Mouse (Mus musculus) cerebellum, adult 11 months (tissue): ENCODE data around the gene Rbm17.

Experiments
- DNase-seq: peaks from one replicate; pipeline ENCODE4 v3.0.0; 2022

Gene Rbm17

DNA sequence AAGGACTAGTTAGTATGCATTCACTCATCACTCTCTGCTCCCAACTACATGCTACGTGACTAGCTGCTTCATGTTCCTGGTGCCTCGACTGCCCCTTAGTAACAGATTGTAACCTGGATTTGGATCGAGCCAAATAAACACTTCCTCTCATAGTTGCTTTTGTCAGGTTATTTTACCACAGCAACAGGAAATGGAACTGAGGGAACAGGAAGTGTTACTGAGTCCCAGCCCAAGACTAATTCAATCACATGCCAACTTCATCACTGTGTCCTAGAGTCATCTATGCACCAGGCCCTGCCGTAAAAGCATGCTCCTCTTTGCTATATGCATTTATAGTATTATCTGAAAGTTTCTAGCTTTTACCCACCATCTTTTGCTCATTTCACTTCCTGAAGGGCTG lies 16.0 kb downstream of the Rbm17 start:
- no peak for DNase-seq

DNA sequence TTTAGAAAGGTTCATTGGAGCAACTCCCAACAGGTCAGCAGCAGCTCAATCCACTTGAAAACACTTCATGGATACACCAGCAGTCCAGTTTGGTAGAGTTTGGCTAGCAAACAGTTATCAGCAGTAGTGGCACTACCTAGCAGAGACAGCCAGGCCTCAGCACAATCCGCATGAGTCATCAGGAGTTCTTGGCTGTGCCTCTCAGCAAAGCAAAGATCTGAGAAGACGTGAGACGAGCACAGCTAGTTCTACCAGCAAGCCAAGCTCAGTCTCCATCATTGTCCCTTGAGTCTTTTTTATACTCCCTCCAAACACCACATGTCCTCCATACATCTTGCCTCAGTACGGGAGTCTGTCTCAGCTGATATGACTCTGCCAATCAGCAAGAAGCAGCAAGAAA lies 24.6 kb downstream of the Rbm17 start:
- DNase-seq, result no peak

GRCm38 (mm10) chr2:11578187-11578586 lies 25.8 kb downstream of the Rbm17 start:
- no peak for DNase-seq

GRCm38 (mm10) chr2:11573684-11574083 lies 30.3 kb downstream of the Rbm17 start:
- DNase-seq, result no peak

- DNase-seq, result no peak
These were observed 32.9 kb downstream of the Rbm17 start for GRCm38 (mm10) chr2:11571004-11571535.

- no peak for DNase-seq
These were observed 35.5 kb downstream of the Rbm17 start for GRCm38 (mm10) chr2:11568471-11568870.

GRCm38 (mm10) chr2:11567781-11568362 lies 36.1 kb downstream of the Rbm17 start:
- no peak for DNase-seq

- no peak for DNase-seq
These were observed 37.1 kb downstream of the Rbm17 start for GRCm38 (mm10) chr2:11566898-11567297.

GRCm38 (mm10) chr2:11566241-11566640 lies 37.7 kb downstream of the Rbm17 start:
- no peak for DNase-seq

- no peak for DNase-seq
These were observed 39.2 kb downstream of the Rbm17 start for GRCm38 (mm10) chr2:11564768-11565167.

- no peak for DNase-seq
These were observed 40.7 kb downstream of the Rbm17 start for GRCm38 (mm10) chr2:11563256-11563655.

DNA sequence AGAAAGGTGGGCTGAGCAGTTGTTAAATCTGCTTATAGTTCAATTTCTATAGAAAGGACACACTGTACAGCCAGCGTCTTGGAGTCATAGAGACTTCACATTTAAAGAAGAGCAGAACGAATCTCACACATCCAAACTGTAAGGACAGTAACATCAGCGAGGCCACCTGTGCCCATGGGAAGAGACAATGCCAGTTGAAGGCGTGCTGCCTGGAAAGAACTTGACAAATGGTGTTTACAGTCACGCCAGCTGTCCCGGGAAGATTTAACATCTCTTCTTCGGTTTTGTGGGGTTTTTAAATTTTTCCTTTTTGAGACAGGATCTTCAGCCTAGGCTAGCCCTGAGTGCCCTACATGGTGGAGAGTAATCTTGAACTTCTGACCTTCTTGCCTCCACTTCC lies 45.3 kb downstream of the Rbm17 start:
- DNase-seq, result no peak

- DNase-seq, result no peak
These were observed 46.7 kb downstream of the Rbm17 start for GRCm38 (mm10) chr2:11557244-11557643.

DNA sequence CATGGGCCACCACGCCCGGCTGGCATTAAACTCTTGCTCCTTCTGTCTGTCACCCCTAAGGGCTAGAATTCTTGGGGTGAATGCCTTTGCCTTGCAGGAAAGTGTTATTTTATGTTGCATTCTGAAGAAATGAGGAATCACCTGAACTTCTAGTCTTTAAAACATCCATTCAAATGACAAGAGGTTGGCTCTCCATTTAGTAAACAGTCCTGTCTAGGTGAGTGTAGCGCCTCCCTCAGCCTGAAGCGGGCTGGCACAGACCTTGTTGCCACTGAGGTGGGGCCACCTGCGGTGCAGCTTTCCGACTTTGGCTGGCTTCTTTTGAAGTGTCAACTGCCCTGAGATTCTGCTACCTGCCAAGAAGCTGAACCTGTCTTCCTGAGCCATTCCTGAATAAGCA lies 48.6 kb downstream of the Rbm17 start:
- no peak for DNase-seq

GRCm38 (mm10) chr2:11553471-11554400 lies 50.2 kb downstream of the Rbm17 start, which contains the start of gene Pfkfb3:
Gene Pfkfb3 (minus strand): TSS chr2:11554077.
- DNase-seq, result peak; percentile 46

GRCm38 (mm10) chr2:11552966-11553451 lies 50.9 kb downstream of the Rbm17 start:
- peak; percentile 17 for DNase-seq

- no peak for DNase-seq
These were observed 51.6 kb downstream of the Rbm17 start for GRCm38 (mm10) chr2:11552297-11552821.

DNA sequence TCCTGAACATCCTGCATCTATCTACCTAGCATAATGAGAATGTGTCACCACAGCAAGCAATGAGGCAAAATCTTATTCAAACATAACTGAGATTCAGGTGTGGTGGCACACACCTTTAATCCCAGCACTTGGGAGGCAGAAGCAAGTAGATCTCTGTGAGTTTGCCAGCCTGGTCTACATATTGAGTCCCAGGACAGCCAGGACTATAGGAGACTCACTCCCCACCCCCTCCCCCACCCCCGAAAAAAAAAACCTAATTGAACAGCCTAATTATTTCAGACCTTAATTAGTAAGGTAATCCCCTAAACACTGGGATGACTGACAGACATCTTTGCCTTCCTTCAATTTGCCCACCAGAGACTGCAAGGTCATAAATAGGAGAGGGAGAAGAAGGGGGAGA lies 52.2 kb downstream of the Rbm17 start:
- no peak for DNase-seq

GRCm38 (mm10) chr2:11548508-11548907 lies 55.4 kb downstream of the Rbm17 start:
- no peak for DNase-seq

DNA sequence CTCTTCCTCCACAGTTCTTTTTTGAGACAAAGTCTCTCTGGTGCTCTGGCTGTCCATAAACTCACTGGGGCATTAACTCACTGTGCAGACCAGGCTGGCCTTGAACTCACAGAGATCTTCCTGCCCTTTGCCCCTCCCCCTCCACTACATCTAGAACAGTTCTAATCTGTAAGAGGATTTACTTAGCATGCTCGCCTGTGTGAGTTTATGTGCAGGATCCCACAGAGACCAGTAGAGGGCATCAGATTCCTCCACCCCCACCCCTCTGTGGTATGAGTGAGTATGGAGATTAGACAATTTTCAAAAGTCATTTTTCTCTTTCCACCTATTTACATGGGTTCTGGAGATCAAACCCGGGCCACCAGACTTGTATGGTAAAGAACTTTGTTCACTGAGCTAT lies 56.3 kb downstream of the Rbm17 start:
- no peak for DNase-seq

- DNase-seq, result no peak
These were observed 57.9 kb downstream of the Rbm17 start for GRCm38 (mm10) chr2:11546091-11546490.

- no peak for DNase-seq
These were observed 58.6 kb downstream of the Rbm17 start for GRCm38 (mm10) chr2:11545380-11545779.

- no peak for DNase-seq
These were observed 59.6 kb downstream of the Rbm17 start for GRCm38 (mm10) chr2:11544342-11544741.

DNA sequence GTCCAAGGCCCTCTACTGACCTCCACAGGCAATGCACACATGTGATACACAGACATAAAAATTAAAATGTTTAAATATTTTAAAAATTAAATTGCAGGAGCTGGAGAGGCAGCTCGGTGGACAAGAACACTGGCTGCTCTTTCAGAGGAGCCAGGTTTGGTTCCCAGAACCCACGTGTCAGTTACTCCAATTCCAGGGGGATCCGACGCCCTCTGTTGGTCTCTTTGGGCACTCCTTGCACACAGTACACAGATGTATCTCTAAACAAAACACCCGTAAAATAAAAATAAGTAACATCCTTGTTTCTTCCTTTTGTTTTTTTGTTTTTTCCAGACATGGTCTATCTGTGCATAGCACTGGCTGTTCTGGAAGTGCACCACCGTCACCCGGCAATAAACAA lies 60.8 kb downstream of the Rbm17 start:
- no peak for DNase-seq
